13 mouse cellular contexts compared by ENCODE assay signal in the genomic region with DNA sequence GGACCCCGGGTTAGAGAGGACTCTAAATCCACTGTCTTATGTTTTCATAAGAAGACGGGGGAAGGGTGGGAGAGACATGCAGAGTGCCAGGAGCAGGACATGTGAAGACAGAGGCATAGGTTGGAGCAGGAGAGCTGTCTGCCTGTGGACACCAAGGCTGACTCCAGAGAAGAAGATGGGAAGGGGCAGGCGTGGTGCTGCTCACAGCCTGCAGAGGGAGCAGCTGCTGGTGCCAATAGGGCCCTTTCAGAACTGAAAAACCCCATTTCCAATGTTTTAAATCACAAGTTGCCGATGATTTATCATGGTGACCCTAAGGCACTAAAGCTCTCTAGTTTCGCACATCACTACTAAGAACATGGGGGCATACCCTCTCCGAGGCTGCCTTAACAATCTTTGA.
DNase-seq lines count a peak whose midpoint lies in the region; ATAC-seq and TF ChIP-seq lines count a peak whose summit lies in the region.
"Had no signal": no experiment of that assay in that cellular context is flagged by ENCODE, and none has a peak within 500 bp of the region (broad histone marks: within the 10 kb centered on the region; RNA-seq: fewer than 3 reads in every experiment).

No protein-coding gene starts in this region.

- no peak overlapping the region for H3K9ac ChIP-seq in hindbrain, postnatal 0 days (replicated peaks; ENCODE audit: low read length)
- no peak overlapping the region for H3K9ac ChIP-seq in hindbrain, embryonic 12.5 days
- no peak overlapping the region for H3K9ac ChIP-seq in lung, postnatal 0 days (replicated peaks; ENCODE audit: low read depth)
- H3K9ac ChIP-seq: limb, embryonic 15.5 days; stomach, embryonic 15.5 days had no signal

- no peaks in the 10 kb centered on the region for H3K9me3 ChIP-seq in hindbrain, postnatal 0 days (ENCODE audit: low read length)
- H3K9me3 ChIP-seq in hindbrain, embryonic 12.5 days (replicated peaks): no peaks in the 10 kb centered on the region
- no peaks in the 10 kb centered on the region for H3K9me3 ChIP-seq in lung, postnatal 0 days (ENCODE audit: low read length)
- H3K9me3 ChIP-seq: limb, embryonic 15.5 days; midbrain, embryonic 10.5 days; stomach, embryonic 15.5 days had no signal

- no peaks in the 10 kb centered on the region; the same call in 1 of the 2 replicates for H3K4me1 ChIP-seq in hindbrain, postnatal 0 days (ENCODE audit: insufficient read depth, low read length)
- no peaks in the 10 kb centered on the region for H3K4me1 ChIP-seq in hindbrain, embryonic 12.5 days
- H3K4me1 ChIP-seq in lung, postnatal 0 days (ENCODE audit: insufficient read depth, low read depth, low read length): no peaks in the 10 kb centered on the region
- H3K4me1 ChIP-seq: midbrain, embryonic 10.5 days had no signal

- H3K4me3 ChIP-seq in hindbrain, postnatal 0 days (ENCODE audit: low read length): no peak overlapping the region
- no peak overlapping the region for H3K4me3 ChIP-seq in hindbrain, embryonic 12.5 days
- H3K4me3 ChIP-seq in lung, postnatal 0 days (ENCODE audit: low read depth, low read length): no peak overlapping the region
- H3K4me3 ChIP-seq: limb, embryonic 15.5 days; midbrain, embryonic 10.5 days; stomach, embryonic 15.5 days had no signal

- no peak for TF ChIP-seq EP300 in lung, postnatal 0 days (IDR thresholded peaks at IDR 0.05)

- DNase-seq in hindbrain, postnatal 0 days (ENCODE audit: low spot score): no peak
- DNase-seq in lung, postnatal 0 days (ENCODE audit: low spot score): no peak
- DNase-seq in lung, postnatal 14 days: no peak
- peak; percentile 7 for DNase-seq in NIH3T3 (ENCODE audit: low read depth)
- DNase-seq in naive thymus-derived CD4-positive, alpha-beta T cell, adult 2 months (ENCODE audit: low read depth): peak; percentile 7
- no peak for DNase-seq in layer of hippocampus, postnatal 25 days (ENCODE audit: extremely low spot score in 1 of 2, low spot score in 1 of 2)
- DNase-seq: heart, postnatal 10 days had no signal

- H3K27ac ChIP-seq in hindbrain, postnatal 0 days: no peak overlapping the region
- no peak overlapping the region for H3K27ac ChIP-seq in hindbrain, embryonic 12.5 days
- H3K27ac ChIP-seq in lung, postnatal 0 days (ENCODE audit: low read length): no peak overlapping the region
- H3K27ac ChIP-seq: limb, embryonic 15.5 days; midbrain, embryonic 10.5 days; stomach, embryonic 15.5 days had no signal

- peak; percentile 50 for TF ChIP-seq CTCF in hindbrain, postnatal 0 days (IDR thresholded peaks at IDR 0.05; ENCODE audit: low read depth)
- TF ChIP-seq CTCF in lung, postnatal 0 days (IDR thresholded peaks at IDR 0.05): peak; percentile 53

- no peak overlapping the region for H3K4me2 ChIP-seq in hindbrain, postnatal 0 days (ENCODE audit: low read depth, low read length)
- no peak overlapping the region for H3K4me2 ChIP-seq in hindbrain, embryonic 12.5 days (replicated peaks)
- no peak overlapping the region for H3K4me2 ChIP-seq in lung, postnatal 0 days (replicated peaks; ENCODE audit: low read depth, low read length)
- H3K4me2 ChIP-seq: limb, embryonic 15.5 days; stomach, embryonic 15.5 days had no signal

- no peak for ATAC-seq in hindbrain, postnatal 0 days
- no peak for ATAC-seq in hindbrain, embryonic 12.5 days (ENCODE audit: low FRiP score)
- no peak for ATAC-seq in lung, postnatal 0 days
- ATAC-seq: activated CD4-positive, CD25-positive, alpha-beta regulatory T cell, adult 4 months; intestine, embryonic 16.5 days had no signal

- H3K27me3 ChIP-seq in hindbrain, postnatal 0 days (ENCODE audit: insufficient read depth, low read length): no peaks in the 10 kb centered on the region
- no peaks in the 10 kb centered on the region for H3K27me3 ChIP-seq in hindbrain, embryonic 12.5 days
- H3K27me3 ChIP-seq in lung, postnatal 0 days (replicated peaks; ENCODE audit: insufficient read depth, low read length): no peaks in the 10 kb centered on the region
- H3K27me3 ChIP-seq: limb, embryonic 15.5 days; stomach, embryonic 15.5 days had no signal

- H3K36me3 ChIP-seq in hindbrain, postnatal 0 days (ENCODE audit: insufficient read depth, low read length): no peaks in the 10 kb centered on the region
- no peaks in the 10 kb centered on the region for H3K36me3 ChIP-seq in hindbrain, embryonic 12.5 days
- H3K36me3 ChIP-seq in lung, postnatal 0 days (ENCODE audit: insufficient read depth, low read length): no peaks in the 10 kb centered on the region
- H3K36me3 ChIP-seq: limb, embryonic 15.5 days; midbrain, embryonic 10.5 days; stomach, embryonic 15.5 days had no signal

- WGBS in hindbrain, postnatal 0 days: 71% methylated on average over 6 of the region's 6 CpGs
- 81% methylated on average over 6 of the region's 6 CpGs for WGBS in hindbrain, embryonic 12.5 days
- 70% methylated on average over 6 of the region's 6 CpGs for WGBS in lung, postnatal 0 days

Comparison
In these comparisons a context has a peak if more than half of its experiments do, and no peak if none do; other contexts are left out.
1. DNase-seq: peak in NIH3T3 (single experiment) and naive thymus-derived CD4-positive, alpha-beta T cell, adult 2 months (single experiment); none in hindbrain, postnatal 0 days (single experiment), lung, postnatal 0 days (single experiment), lung, postnatal 14 days (single experiment) and layer of hippocampus, postnatal 25 days (0 of 2).